Mouse (Mus musculus) frontal cortex, postnatal 36 days (tissue): ENCODE results near the gene Hexim1.
A peak's percentile ranks its signal among the peaks of the same experiment; 100 is the strongest.

Experiments
- DNase-seq, 2 experiments: peaks; one replicate each; pipeline ENCODE4 v3.0.0; 2022; ENCODE audit warnings: low spot score in 2 of 2

Hexim1 gene

DNA sequence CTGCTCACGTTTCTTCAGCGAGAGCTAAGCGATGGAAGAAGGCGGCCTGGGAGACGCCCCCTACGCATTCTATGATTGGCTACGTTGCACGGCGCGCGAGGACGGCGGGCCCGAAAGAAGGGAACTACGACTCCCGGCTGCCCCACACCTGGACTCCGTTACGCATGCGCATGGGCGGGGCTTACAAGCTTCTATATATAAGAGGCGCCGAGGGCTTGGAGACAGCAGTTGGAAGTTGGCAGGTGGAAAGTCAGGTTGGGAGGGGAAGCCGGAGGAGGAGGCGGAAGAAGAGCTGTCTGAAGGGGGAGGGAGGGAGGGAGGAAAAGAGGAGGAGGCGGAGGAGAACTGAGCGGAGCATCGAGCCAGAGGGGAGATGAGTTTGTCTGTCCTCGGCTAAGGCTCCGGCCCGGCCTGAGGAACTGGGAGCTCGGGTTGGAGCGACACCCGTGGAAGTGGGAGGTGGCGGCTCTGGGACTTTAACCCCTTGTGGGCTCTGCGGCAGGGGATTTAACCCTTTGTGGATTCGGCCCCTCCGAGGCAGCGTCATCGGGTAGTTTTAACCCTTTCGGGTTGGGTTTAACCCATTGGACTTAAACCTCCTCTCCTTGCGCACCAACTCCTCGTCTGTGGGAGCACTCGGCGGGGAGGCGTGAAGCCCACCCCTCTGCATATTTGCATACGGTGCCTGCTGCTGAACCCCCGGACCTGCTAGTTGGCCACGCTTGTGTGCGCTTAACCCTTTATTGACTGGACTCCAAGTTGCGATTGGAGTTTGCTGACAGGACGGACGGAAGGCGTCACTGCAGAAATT lies at the start of gene Hexim1:
Gene Hexim1, plus strand, starts transcription at position 224 of the 811 bp plus-strand sequence.
- DNase-seq, result peak; percentile 99 to 100

DNA sequence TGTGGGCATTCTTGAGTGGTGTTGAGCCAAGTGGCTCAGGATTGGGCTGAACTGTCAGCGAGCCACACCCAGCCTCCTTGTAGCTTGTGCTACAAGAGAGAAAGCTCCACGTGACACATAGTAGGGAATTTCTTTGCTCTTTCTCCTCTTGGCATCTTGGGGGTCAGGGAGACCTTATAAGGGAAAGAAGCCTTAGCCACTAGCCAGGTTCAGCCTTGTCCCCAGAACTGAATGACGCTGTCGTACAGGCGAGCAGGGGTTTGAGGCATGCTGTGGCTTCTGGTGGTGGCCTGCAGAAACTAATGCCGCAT lies 49.0 kb upstream of the Hexim1 start:
- DNase-seq, result no peak

DNA sequence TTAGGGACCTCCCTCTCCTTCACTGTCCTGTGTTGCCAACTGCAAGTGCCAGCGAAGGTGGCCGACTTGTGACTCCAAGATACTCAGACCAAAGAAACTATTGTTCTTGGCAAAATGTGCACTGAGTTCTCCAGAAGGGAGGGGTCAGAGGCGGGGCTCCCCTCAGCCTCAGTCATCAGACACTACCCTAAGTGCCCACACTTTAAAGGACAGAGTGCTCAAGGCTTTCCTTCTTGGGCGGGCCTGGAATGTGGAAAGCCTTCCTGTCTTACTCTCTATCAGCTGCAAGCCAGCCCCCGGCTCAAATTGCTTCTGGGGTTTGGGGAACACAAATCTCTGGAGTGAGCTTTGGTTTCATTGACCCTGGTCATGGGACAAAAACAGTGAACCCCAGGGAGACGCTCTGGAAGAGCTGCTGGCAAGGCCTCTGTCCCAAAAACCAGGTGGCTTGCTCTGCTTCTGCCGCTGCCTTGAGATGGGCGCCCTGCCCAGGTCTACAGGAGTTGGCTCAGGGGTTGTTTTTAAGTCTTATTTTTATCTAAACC lies 48.5 kb upstream of the Hexim1 start:
- no peak for DNase-seq

DNA sequence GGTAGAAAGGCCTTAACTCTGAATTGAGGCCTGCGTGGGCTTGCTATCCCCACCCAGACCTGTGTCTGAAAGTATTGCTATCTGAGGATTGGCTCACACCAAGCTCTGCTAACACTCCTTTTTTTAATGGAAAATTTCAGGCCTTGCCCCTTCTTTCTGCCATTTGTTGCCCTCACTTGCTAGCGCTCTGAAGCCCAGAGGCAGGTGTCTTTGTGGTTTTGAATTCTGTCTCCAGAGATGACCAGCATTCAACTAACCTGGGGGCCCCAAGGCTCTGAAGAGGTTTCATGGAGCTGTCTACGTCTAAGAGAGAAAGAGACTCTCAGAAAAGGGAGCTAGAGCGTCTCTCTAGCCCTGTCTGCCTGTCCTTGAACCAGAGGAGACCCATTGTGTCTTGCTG lies 47.8 kb upstream of the Hexim1 start:
- no peak for DNase-seq

DNA sequence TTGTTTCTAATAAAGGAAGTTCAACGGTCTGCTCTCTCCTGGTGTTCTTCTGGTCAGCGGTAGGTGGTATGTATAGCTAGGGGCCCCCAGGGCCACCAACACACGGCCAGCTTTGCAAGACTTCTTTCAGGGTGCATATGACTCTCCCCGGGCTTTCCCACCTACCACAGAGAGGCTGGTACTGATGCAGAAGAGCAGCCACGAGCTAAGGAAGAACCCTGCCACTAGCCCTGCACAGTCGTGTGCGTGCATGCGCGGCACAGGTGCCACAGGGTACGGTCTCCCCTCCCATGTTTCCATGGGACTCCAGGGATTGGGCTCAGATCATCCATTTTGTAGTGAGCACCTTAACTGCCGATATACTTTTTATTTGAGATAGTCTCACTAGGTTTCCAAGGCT lies 47.1 kb upstream of the Hexim1 start:
- DNase-seq, result no peak

DNA sequence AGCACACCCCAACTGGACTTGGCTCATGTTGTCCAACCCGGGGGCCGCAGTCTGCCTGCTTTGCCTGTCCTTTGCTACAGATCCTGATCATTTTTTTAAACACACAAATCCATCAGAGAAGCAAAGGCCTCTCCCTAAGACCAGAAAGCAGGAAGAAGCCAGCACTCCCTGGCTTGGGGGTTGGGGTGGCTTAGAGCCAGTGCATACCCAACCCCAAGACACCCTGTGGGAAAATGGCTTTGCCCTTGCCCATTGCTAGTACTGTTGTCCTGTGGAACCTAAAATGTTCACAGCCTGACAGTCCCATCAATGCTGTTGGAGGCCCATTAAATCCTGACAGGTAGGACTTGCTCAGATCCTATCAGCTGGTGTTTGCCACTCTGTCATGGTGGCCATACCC lies 46.3 kb upstream of the Hexim1 start:
- DNase-seq, result no peak

DNA sequence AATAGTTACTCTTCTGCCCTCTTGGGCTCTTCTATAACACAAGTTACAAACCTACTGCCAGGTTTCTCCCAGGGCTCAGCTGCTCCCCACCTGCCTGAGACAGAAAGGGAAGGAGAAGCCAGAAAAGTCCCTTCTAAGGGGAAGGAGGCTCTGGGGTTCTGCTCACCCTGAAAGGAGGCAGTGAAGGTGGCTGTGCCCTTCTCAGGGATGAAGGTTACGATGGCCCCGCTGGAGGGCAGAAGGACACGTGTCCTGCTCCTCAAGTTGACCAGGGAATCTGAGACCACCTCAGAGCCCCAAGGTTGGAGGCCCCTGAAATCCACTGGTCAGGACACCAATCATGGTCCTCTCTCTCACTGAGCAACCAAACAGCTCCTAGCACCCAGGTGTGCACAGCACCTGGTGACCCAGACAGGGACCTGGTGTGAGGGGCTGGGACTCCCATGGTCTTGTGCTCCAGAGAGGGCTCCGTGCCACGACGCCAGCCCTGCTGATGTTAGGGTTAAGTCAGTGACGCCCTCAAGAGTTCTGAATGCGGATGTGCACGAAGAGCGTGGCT lies 45.6 kb upstream of the Hexim1 start:
- no peak for DNase-seq

DNA sequence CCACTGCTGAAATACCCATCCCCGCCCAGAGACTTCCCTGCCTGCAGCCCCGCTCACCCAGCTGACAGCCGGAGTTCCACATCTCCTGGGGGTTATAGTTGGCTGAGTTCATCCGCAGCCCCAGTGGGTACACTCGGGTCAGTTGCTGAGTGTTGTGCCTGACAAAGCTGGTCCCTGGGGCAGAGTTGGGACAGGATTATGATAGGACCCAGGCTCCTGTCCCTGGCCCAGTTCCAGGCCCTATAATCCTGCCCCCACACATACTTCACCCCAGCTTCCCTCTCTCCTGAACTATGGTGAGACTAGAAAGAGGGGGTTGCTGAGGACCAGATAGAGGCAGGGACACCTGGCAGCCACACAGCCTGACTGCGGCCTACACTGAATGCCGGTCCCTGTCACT lies 42.4 kb upstream of the Hexim1 start:
- DNase-seq, result no peak

DNA sequence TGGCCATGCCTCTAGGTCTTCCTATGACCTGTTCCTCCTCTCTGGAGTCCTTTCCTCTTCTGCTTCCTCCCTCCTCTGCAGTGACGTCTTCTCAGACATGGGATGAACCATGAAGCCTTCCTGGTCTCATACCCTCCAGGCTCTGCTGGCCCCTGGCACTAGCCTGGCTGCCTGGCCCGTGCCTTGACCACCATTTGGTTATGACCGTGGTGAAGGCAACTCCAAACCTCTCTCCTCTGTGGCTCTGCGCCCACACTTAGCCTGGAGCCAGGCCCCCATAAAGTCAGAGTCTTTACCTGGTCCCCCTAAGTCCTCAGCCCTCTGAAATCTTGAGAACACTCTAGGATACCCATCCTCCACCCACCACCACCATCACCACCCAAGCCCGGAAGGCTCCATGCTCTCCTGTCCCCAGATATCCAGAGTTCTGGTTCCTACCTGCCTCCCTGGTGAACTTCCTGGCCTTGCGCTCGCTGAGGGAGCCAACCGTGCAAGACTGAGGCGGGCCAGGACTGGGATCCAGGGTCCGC lies 41.8 kb upstream of the Hexim1 start:
- no peak for DNase-seq

DNA sequence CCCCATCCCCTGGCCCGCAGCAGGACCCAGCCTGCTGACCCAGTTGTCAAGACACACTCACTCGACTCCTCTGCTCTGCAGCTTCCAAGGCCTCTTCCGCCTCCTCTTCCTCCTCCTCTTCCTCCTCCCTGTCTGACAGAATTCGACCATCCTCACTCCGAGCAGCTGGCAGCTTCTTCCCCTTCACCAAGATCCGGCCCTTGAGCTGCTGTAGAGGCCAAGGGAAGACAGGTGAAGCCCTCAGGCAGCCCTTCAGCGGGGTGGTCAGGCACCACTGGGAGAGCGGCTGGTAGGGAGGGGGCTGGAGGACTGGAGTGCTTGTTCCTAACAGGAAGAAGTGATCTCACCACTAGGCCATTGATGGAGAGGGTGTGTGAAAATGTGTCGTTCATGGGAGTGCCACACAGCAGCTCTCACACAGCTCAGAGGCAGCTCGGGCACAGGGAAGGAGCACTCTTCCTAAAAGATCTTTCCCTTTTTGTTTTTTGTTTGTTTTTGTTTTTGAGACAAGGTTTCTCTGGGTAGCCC lies 41.2 kb upstream of the Hexim1 start:
- DNase-seq, result no peak

DNA sequence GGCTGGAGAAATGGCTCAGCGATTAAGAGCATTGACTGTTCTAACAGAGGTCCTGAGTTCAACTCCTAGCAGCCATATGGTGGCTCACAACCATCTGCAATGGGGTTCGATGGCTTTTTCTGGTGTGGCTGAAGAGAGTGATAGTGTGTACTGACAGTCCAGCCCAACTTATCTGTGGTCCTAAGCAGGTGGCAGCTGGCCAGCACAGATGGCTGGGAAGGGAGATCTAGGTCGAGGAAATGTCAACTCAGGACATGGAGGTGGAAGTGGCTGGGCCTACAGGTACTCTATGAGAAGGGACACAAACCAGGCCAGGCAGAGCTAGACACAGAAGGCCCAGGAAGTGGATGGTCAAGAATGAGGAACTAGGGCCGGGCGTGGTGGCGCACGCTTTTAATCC lies 40.0 kb upstream of the Hexim1 start:
- DNase-seq, result no peak

DNA sequence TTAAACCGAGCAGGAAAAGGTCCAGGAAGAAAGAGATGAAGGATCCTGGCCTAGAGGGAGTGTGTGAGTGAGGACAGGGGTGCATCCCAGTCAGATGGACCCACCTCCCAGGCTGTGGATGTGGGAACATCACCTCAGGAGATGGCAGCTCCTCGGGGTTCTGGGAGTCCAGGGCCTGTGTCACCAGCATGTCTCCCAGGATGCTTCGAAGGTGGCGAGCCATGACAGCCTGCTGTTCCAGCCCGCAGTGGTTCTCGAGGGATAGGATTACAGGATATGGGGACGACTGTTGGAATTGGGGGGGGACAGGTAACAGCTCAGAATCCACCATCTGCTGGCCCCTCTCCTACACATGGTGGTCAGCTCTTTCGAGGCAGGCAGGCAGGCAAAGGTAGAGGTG lies 39.5 kb upstream of the Hexim1 start:
- DNase-seq, result no peak

DNA sequence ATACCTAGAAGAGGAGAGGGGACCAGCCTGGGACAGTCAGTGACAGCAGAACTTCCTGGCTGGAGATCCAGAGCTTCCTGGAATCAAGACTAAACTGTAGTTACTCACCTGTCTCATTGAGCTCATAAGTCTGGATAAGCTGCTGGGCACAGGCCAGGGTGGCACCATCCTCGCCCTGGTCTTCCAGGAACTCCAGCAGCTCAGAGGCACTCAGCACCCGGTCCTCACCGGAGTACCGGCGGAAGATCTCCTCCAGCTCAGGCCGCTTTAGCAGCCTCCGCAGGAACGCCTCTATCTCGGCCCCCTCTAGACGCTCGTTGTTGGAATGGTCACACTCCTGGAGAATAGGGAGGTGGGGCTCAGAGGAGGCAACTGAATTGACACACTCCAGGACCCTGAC lies 37.9 kb upstream of the Hexim1 start:
- DNase-seq, result no peak

DNA sequence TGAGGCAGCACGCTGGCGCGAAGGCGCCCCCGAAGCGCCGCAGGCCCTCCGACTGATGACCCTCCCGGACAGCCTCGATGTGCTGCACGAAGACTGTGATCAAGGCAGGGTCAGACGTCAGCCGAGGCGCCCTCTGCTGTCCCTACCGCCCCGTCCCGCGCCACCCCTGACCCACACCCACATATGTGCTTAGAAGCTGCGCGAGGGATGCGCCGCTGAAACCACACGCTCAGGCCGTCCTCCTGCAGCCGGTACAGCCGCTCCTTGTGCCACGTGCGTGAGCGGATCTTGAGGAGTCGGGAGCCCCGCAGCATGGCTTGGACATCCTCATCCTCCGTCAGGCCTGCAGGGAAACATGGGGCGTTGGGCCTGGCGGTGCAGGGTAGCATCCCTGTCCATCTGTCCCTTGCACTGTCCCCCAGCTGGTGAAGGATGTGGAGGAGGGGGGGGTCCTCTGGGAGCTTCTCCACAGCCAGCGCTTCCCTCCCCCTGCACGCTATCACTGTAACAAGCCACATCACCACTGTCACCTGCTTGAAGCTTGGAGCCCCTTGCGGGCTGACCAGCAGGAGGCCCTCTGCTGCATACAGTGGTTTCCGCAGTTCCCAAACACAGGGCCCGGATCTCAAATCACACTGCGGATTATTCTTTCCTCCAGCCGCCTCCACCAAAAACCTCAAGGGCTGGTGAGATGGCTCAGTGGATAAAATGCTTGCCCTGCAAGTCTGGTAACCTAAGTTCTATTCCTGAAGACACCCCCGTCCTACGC lies 35.5 kb upstream of the Hexim1 start:
- DNase-seq, result peak; percentile 24 to 43

DNA sequence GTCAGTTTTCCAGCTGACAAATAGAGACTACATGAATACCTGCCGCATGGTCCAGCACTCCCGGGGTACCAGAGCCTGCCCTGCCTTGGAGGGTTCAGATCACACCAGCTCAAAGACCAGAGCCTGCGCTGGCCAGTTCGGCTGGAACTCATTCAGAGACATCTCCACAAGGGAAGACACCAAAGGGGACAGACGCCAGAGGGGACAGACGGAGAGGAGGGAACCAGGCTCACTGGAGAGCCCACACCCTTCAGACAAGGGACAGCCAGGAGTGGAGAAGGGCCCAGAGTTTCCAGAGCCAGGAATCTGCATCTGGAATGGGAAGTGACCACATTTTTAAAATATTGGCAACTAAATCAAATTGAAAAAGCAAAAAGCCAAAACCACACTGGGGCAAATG lies 34.4 kb upstream of the Hexim1 start:
- DNase-seq, result no peak

DNA sequence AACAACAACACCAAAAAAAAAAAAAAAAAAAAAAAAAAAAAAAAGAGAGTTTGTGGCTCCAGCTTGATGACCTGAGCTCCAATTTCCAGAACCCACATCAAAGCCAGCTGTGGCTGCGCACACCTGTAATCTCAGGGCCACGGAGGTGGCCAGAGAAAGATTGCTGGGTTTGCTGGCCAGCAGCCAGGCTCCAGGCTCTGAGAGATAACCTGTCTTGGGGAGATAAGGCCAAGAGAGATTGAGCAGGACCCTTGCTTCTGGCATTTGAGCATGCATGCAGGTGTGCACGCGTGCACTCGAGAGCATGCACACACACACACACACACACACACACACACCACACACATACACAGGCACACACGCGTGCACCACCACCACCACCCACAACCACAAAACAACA lies 22.7 kb upstream of the Hexim1 start:
- DNase-seq, result no peak

DNA sequence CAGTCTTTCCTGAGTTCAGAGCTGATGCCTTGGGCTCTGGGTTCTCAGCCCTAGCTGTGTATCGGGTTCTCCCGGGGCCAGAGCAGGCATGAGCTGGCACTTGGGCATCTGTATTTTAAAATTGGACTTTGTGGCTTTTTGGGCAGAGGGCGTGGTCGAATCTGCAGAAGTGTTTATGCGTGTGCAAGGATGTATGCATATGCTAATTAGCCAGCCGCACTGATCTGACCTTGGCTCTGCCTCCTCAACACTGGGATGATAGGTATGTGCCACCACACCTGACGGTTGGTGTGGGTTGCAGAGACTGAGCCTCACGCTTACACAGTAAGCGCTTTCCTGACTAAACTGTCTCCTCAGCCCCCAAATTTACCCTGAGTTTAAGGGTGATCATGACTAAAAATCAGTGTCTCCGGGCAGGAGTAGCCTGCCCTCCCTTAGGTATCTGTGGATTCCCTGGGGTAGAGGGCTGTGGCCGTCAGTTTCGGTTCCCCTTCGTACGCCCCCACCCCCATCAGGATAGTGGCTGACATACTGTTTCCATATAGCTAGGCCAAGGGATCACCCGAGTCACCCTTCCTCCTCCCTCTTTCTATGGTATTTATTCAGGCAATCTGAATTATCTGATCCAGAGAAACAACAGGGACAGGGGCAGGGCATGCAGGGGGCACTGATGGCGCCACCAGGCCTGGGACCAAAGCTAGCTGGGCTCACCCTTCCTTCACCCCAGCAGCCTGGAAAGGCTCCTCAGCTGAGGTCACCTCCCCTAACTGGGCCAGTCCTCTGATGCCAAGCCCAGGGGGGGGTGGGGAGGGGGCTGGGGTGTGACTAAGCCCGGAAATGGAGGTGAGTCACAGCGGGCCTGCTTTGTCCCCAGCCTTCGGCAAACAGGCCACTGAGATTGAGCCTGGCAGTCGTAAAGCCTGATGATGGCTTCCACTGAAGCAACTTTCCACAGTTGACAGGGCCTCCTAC lies 21.9 kb upstream of the Hexim1 start:
- DNase-seq, result no peak

DNA sequence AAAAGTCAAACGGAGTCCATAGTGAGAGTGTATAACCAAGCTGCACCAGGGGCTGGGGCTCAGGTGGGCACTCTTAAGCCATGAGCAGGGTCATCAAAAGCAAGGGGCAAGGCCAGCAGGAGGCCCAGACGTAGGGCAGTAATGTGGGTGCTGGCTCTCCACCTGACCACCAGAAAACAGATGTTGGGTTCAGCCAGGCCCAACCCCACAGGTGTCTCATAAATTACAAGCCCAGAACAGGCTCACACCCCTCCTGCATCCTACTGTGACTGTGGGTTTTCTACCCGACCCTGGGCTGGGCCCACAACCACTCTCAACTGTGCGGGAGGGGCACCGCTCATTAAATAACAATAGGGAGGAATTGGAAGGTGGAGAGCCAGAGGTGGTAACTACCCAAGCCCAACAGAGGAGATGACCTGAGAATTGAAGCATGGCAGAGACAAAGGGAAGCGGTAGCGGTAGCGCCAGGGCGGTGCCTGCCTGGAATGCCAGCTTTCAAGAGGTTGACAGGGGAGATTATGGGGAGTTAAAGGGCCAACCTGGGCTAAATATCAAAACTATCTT lies 20.8 kb upstream of the Hexim1 start:
- no peak for DNase-seq

DNA sequence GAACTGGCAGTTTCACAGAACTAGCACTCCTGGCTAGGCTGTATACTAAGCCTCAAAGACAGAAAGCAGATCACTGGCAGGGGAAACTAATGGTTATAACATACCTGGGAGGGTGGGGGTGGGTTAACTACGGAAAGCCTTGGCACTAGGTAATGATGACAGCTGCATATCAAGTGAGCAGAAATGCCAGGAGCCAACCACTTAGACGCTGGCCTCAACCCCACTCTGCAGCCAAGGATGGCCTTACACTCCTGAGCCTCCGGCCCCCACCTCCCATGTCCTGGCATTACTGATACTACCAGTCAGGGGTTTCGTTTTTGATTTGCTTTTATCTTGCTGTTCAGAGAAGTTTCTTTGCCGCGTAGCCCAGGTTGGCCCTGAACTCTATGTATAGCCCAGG lies 20.2 kb upstream of the Hexim1 start:
- DNase-seq, result no peak

DNA sequence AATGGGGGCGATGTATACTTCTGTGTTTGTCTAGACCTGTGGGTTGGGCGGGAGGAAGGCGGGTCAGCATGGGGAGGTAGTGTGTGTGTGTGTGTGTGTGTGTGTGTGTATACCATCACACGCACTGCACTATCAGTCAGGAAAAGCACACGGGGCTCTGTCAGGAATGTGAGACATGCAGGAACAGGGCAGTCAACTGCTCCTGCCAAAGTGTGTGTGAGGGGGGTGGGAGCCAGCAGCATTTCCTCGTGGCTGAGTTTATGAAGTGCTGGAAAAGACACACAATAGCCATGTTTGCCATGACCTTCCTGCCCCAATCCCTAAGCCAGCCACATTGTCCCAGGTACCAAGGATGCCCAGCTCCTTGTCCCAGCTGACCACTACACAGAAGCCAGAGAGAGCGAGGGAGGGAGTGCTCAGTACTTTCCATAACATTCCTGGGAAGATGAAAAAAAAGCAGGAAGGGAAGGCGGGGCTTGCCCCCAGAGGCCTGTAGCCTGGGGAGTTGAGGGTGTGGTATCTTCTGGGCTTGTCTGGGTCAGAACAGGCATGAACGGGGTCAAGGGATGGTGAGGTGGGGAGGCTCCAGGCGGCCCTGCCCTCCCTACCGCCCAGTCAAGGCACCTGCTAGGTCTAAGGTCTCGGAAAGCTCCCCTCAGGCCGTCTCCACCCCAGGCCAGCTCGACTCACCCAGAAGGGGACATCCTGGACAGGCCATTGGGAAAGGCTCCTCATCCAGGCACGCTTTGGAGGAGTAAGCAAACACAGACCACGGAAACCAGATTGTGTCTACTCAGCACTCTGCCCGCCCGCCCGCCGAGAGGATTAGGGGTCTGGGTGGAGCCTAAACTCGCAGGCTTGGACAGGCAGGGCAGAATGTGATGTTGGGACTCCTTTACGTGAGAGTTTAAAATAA lies 18.8 kb upstream of the Hexim1 start:
- no peak for DNase-seq
